Mouse (Mus musculus) bone marrow, adult 2 months (tissue): ENCODE measurements around the gene Asrgl1. TPM values are rescaled to one million over a fixed set of nuclear protein-coding genes. Genes with fewer than 3 reads are reported as not detected.
"Not testable (repeated sequence)": the region's sequence is repeated elsewhere in the genome, so short reads cannot be mapped to it uniquely, and the experiment has no call there.

Experiments used
- H3K27ac ChIP-seq: fragments of 200-500 bp; 2 replicates; pipeline ENCODE4 v1.5.1; 2012; ENCODE audit warnings: low read depth, mild to moderate bottlenecking, control low read depth, inconsistent platforms, low read length; ENCODE audit not compliant: control insufficient read depth, poor library complexity, insufficient read depth
- H3K4me1 ChIP-seq: fragments of 200-500 bp; 2 replicates; pipeline ENCODE4 v1.6.1; 2011; ENCODE audit warnings: low read length; ENCODE audit not compliant: control insufficient read depth, insufficient read depth
- H3K4me3 ChIP-seq: fragments of 200-500 bp; replicated peaks from 2 replicates; pipeline ENCODE3; 2011; ENCODE audit warnings: mild to moderate bottlenecking, low read depth, low read length, control low read depth; ENCODE audit not compliant: control insufficient read depth
- CTCF ChIP-seq: fragments of 200-500 bp; IDR thresholded peaks from 2 replicates; pipeline ENCODE4 v1.5.1; 2011; ENCODE audit warnings: low read length, control low read depth; ENCODE audit not compliant: control insufficient read depth, insufficient read depth
- POLR2A ChIP-seq: fragments of 200-500 bp; IDR thresholded peaks from 2 replicates; pipeline ENCODE4 v1.6.1; 2011; ENCODE audit warnings: low read depth, mild to moderate bottlenecking, control low read depth, low read length, borderline replicate concordance; ENCODE audit not compliant: control insufficient read depth
- WGBS: fragments of 180-500 bp; shearing (Covaris S2); methylation state at CpG from one replicate; pipeline ENCODE4 v1.1.7; 2018; 5-methylcytosine and 5-hydroxymethylcytosine counted together
- polyA plus RNA-seq: library from polyadenylated mRNA; stranded (reverse); fragments of >200 nt; gene quantifications from 2 replicates; pipeline ENCODE4 v1.2.4, GENCODE M21; 2011; ENCODE audit warnings: low replicate concordance; ENCODE audit not compliant: missing spikeins, insufficient read depth, insufficient read length

The Asrgl1 gene
- polyA plus RNA-seq, 1 experiment, result 12.4 TPM

DNA sequence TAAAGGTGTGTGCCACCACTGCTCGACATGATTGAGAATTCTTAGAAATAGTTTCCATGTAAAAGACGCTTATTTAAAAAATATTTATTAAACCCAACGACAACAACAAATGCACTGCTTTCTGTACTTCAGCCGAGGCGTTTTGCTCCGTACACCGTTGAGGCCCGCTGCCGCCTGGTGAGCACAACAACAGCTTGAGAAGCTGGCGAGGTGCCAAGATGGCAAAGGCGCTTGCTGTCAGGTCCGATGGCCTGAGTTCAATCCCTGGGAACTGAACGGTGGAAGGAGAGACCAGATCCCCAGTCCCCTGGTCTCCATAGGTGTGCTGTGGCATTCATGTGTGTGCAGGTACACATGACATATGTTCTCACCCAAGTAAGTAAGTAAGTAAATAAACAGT lies 38.0 kb downstream of the Asrgl1 start:
- WGBS, result 86% methylated on average over 13 of the region's 13 CpGs
- Histone ChIP-seq H3K27ac (no peak overlapping the region), H3K4me3 (no peak overlapping the region), H3K4me1 (no peaks in the 10 kb centered on the region; the same call in 1 of the 2 replicates)
- TF ChIP-seq POLR2A (no peak), CTCF (no peak)

DNA sequence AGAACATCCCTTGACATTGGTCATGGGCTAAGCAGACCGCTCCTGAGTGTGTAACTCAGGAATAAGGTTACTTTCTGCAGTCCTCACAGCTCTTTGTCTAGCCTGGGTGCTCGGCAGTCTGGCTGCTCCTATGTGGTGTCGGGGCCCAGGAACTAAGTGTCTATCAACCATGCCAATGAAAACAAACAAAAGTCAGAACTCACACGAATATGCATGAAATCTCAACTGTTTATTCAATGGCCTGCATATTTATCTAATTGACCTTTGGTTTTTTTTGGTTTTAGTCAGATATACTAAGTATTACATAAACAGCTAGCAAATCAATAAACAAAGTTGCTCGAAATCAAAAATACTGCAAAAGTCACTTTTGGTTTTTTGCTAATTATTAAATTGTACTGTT lies 40.3 kb downstream of the Asrgl1 start:
- H3K27ac ChIP-seq, result no peak overlapping the region
- H3K4me3 ChIP-seq, result no peak overlapping the region
- TF ChIP-seq POLR2A (no peak), CTCF (no peak)
- 81% methylated on average over 5 of the region's 5 CpGs for WGBS
- H3K4me1 ChIP-seq, result no peaks in the 10 kb centered on the region; the same call in 1 of the 2 replicates

DNA sequence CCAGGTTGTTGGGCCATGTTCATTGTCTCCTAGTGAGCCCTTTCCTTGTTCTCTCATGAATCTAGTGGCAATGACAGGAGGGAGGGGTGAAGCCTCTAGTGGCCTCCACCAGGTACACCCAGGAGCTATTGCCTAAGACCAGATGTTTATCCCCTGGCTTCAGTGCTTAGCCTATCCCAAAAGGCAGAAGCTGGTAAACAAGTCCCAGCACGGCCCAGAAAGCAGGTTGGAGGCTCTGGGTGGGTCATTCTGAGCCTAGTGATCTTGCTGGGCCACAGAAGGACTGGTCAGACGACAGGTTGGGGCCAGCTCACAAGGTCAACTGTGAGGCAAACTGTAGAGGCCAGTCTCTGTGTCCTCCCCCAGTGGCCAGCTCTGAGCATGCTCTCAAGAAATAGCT lies 44.7 kb downstream of the Asrgl1 start:
- Histone ChIP-seq H3K4me1 (no peaks in the 10 kb centered on the region), H3K27ac (no peak overlapping the region), H3K4me3 (no peak overlapping the region)
- WGBS, result 58% methylated on average over 2 of the region's 2 CpGs
- TF ChIP-seq CTCF (no peak), POLR2A (no peak)

DNA sequence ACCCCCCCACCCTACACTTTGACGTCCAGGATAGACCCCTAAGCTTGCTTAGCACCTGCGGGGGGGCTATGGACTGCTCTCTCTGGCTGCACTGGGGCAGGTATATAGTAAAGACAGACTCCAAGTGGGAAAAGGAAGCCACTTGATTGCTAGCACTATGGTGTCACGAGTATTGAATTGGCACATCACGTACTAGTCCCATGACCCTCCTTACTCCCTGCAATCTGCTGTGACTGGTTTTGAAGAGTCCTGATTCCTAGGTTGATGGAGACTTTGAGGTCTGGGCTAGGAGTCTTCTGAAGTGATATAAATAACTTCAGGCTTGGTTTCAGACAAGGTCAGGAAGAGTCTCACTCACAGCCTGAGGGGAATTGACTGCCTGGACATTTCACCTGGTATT lies 45.2 kb downstream of the Asrgl1 start:
- no peaks in the 10 kb centered on the region for H3K4me1 ChIP-seq
- no peak overlapping the region for H3K27ac ChIP-seq
- WGBS, result 55% methylated on average over 4 of the region's 4 CpGs

DNA sequence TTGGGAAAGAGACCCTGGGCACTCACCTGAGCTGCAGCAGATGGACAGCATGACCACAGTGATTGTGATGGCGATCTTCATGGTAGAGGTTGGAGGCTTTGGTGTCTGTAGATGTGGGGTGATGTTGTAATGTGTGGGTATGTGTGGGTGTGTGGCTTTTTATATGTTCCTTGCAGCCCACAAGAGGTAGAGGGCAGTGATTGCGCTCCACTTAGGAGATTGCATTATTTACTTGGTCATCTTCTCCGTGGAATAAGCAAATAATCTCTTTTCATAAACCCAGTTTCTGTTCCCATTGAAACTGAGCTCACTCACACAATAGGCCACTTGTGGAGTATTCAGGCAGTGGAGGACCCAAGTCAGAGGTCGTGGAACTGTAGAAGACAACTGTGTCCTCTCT lies 47.6 kb downstream of the Asrgl1 start, which contains the start of gene Scgb1a1:
Scgb1a1 (minus strand) TSS at position 138 of the 400 bp plus-strand sequence.
- no peak within 1 kb of the TSS for H3K4me3 ChIP-seq
- H3K27ac ChIP-seq, result no peak within 1 kb of the TSS
- TF ChIP-seq POLR2A (no peak), CTCF (no peak)
- WGBS, result 59% methylated on average over 4 of the region's 4 CpGs
- H3K4me1 ChIP-seq, result no peaks in the 10 kb centered on the region

More for the DNA sequence above, 45.2 kb downstream of the Asrgl1 start:
- no peak overlapping the region for H3K4me3 ChIP-seq
- TF ChIP-seq CTCF (no peak), POLR2A (no peak)

DNA sequence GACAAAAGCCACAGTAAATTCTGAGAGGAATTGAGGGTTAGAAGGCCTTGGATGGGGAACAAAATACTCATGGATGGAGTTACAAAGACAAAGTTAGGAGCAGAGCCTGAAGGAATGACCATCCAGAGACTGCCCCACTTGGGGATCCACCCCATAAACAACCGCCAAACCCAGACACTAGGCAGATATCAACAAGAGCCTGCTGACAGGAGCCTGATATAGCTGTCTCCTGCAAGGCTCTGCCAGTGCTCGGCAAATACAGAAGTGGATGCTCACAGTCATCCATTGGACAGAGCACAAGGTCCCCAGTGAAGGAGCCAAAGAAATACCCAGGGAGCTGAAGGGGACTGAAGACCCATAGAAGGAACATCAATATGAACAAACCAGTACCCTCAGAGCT lies 51.5 kb downstream of the Asrgl1 start:
- H3K27ac ChIP-seq, H3K4me1 ChIP-seq, H3K4me3 ChIP-seq: not testable (repeated sequence)
- 65% methylated on average over 2 of the region's 2 CpGs for WGBS

DNA sequence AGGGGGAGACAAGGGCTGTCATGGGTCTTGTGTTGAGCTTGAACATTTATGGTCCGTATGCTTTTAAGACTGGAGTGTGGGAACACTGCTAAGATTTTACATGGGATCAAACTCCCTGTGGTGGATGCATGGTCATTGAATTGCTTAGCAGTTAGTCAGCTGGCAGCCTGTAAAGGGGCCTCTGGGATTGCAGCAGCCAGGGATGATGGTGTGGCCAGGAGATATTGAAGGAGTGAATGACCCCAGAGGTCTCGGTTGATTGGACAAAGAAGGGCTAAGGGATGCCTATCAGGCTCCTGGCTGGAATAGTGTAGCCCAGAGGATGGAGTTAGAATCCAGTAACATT lies 52.5 kb downstream of the Asrgl1 start:
- 83% methylated on average over 2 of the region's 2 CpGs for WGBS
- TF ChIP-seq POLR2A, result no peak
- no peak for TF ChIP-seq CTCF
- Histone ChIP-seq H3K27ac (no peak overlapping the region), H3K4me1 (no peaks in the 10 kb centered on the region), H3K4me3 (no peak overlapping the region)

DNA sequence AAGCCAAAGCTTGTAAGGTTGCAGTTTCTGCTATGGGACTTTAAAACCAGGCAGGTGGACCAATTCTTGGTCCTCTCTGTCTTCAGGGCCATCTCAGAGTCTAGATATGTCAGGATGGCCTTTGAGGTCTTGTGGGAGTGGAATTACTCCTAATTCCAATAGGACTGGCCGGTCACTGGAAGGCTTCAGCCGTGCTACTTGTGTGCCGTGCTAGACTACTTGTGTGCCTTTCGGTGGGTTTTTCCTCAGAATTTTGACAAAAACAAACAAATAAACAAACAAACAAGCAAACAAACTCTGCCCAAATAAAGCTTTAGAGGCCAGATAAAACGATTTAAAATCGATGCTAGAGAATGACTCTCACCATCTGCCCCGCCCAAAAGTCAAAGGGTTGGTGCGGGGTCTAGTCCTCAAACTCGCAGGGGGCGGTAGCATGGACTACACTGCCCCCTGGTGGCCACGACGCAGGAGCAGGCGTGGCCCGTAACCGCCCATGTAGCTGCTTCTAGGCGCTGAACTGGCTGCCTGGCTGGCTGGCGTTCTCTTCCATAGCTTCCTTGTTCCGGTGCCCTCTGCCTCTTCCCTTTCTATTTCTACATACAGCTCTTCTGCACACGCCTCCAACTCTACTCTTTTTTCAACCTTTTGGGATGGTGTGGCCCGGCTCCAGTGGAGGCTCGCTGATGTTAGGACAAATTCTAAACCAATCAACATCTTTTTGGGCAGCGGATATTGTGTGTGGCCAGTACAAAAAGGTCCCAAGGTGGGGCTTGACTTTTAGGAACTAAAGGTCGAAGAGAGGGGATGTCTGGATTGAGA lies 53.0 kb downstream of the Asrgl1 start:
- Histone ChIP-seq H3K27ac (no peak overlapping the region), H3K4me1 (no peaks in the 10 kb centered on the region), H3K4me3 (no peak overlapping the region)
- TF ChIP-seq CTCF, result peak; percentile 89
- peak; percentile 38; the same call in 1 of the 2 replicates for TF ChIP-seq POLR2A
- WGBS, result 22% methylated on average over 23 of the region's 23 CpGs

DNA sequence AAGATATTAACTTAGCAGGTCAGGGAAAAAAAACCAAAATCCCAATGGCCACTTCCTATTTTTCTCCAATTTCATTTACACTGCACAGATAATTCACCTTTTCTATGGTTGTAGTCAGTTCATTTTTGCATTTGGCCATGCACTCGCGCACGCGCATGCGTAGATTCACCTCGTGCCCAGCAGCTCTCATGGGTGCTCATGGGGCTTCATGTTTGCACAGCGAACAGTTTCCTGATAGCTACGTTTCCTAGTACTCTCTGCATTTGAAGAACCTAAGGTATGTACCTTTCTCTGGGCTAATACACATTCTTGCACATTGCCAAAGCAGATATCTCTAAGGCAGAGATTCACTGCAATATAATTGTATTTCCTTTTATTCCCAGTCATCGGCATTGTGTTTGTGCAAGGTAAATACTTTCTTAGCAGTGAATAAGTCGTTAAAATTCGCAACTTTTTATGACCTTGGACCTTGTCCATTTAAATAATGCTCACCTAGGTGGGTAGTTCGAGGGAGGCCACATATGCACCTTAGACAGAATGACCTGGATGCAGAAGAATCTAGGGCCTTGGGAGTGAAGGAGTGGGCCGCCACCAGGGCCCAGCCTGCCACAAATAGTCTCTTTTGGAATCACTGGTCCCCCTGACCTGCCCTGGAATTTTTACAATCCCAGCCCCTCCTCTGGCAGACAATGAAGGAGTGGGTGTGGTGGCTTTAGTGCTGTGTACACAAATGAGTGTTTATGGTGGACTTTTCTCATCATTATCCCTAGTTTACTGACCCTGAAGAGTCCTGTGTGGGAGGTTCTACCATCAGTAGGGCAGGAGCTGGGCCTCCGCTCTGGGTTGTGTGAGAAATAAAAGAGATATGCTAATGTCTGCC lies 53.9 kb downstream of the Asrgl1 start:
- no peaks in the 10 kb centered on the region for H3K4me1 ChIP-seq
- no peak overlapping the region for H3K27ac ChIP-seq
- no peak overlapping the region for H3K4me3 ChIP-seq
- TF ChIP-seq CTCF, result no peak
- TF ChIP-seq POLR2A, result no peak
- 88% methylated on average over 14 of the region's 14 CpGs for WGBS
